Mouse (Mus musculus) kidney, adult 2 months (tissue): ENCODE data around the gene Lgals2. TPM values are rescaled to one million over a fixed set of nuclear protein-coding genes. Genes with fewer than 3 reads are reported as not detected.

Experiments
- DNase-seq: peaks from one replicate; pipeline ENCODE4 v3.0.0; 2021
- H3K27ac ChIP-seq: fragments of 200-500 bp; 2 replicates; pipeline ENCODE4 v1.5.1; 2012; ENCODE audit warnings: low read depth, low read length, control low read depth, inconsistent platforms; ENCODE audit not compliant: insufficient read depth
- H3K27me3 ChIP-seq: fragments of 200-500 bp; replicated peaks from 2 replicates; pipeline ENCODE4 v1.6.1; 2012; ENCODE audit warnings: mild to moderate bottlenecking, moderate library complexity, low read length, inconsistent platforms; ENCODE audit not compliant: control insufficient read depth, insufficient read depth
- H3K36me3 ChIP-seq: fragments of 200-500 bp; 2 replicates; pipeline ENCODE4 v1.6.1; 2012; ENCODE audit warnings: mild to moderate bottlenecking, moderate library complexity, low read length, inconsistent platforms; ENCODE audit not compliant: control insufficient read depth, insufficient read depth
- H3K4me1 ChIP-seq: fragments of 200-500 bp; 2 replicates; pipeline ENCODE4 v1.6.1; 2011; ENCODE audit warnings: low read length; ENCODE audit not compliant: control insufficient read depth, insufficient read depth
- H3K4me3 ChIP-seq: fragments of 200-500 bp; 2 replicates; pipeline ENCODE4 v1.5.1; 2011; ENCODE audit warnings: mild to moderate bottlenecking, low read depth, low read length, control low read depth; ENCODE audit not compliant: insufficient read depth
- CTCF ChIP-seq: fragments of 200-500 bp; conservative IDR thresholded peaks from 2 replicates; pipeline ENCODE4 v1.5.1; 2011; ENCODE audit warnings: low read depth, mild to moderate bottlenecking, control low read depth, low read length, moderate library complexity, mixed read lengths; ENCODE audit not compliant: insufficient read depth, insufficient read length
- POLR2A ChIP-seq: fragments of 200-500 bp; IDR thresholded peaks from one replicate; pipeline ENCODE4 v1.6.1; 2011; ENCODE audit warnings: low read depth, low read length, control low read depth
- WGBS: fragments of 180-500 bp; shearing (Covaris S2); methylation state at CpG from one replicate; pipeline ENCODE4 v1.1.7; 2018; 5-methylcytosine and 5-hydroxymethylcytosine counted together
- polyA plus RNA-seq: library from polyadenylated mRNA; depleted of rRNA; stranded (reverse); fragments of >200 nt; gene quantifications from 2 replicates; pipeline ENCODE4 v1.2.3, GENCODE M21; 2012

Lgals2 gene
- polyA plus RNA-seq, 1 experiment = 0.25 TPM

DNA sequence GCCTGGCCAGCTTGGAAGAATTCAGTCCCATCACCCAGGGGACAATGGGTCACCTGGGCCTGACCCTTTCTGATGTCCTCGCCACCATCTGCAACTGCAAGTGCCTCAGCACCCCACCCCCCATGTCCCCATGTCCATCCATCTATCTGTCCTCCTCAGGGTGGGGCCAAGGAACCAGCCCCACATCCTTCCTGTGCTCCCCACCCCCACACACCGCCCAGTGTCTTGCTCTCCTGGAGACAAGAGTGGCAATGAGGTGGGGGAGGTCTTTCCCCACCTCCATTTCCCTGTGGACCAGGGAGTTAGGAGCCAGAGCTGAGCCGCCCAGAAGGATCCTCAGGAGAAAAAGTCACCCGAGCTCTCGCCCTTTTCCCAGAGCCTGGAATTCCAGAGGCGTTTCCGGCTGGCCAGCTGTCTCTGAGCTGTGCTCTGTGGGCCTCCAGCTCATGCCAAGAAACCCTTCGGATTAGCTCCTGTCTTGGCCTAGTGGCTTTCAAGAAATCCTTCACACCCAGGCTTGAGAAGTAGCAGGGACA, 19.2 kb downstream of the Lgals2 start:
- H3K4me3 ChIP-seq = no peak overlapping the region
- no peak for TF ChIP-seq CTCF
- no peak for TF ChIP-seq POLR2A
- peak; percentile 93 for DNase-seq
- H3K36me3 ChIP-seq = no peaks in the 10 kb centered on the region
- 68% methylated on average over 8 of the region's 8 CpGs for WGBS
- no peaks in the 10 kb centered on the region for H3K27me3 ChIP-seq
- peaks cover 21% of the 10 kb centered on the region for H3K4me1 ChIP-seq
- peak overlapping the region; percentile 93 for H3K27ac ChIP-seq

DNA sequence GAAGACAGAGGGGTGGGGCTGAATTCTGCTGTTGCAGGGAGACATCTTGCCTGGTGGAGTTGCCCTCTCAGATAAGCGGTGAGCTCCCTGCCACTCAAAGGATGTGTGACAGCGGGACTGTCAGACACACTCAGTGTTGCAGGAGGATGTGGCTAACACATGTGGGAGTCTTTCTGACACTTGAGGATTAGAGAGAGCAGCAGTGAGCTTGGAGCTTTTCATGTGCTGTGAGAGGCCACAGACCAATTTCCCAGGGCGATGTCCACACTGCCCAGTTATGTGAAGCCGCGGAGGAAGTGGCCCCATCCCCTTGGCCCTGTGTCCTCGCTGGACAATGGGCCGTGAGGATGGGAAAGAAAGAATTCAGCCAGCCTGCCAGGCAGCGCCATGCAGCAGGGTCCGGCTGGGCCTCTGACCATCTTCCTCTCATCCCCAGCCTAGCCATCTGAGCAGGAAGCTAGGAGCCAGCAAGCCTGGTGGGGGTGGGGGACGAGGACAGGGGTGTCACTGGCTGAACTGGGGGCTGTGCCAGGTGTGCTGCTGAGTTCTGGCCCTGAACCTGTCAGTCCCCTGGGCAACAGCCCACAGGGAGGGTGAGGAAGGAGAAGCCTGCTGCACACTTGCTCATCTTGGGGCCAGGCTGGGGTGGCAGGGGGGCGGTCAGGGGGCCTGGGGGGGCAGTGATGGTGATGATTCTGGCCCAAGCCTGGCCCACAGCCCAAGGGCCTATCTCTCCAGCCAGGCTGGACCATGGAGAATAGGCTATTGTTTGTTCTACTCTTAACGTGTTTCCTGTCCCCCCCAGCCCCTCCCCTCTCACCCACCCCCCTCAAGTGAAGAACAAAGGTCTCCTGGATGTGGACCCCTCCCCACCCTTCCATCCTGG, 19.9 kb downstream of the Lgals2 start:
- no peak overlapping the region for H3K4me3 ChIP-seq
- peak; percentile 83 for DNase-seq
- no peaks in the 10 kb centered on the region for H3K27me3 ChIP-seq
- 42% methylated on average over 12 of the region's 12 CpGs for WGBS
- TF ChIP-seq CTCF (no peak), POLR2A (no peak)
- H3K36me3 ChIP-seq = no peaks in the 10 kb centered on the region
- peak overlapping the region; percentile 93 for H3K27ac ChIP-seq
- peaks cover 19% of the 10 kb centered on the region for H3K4me1 ChIP-seq

DNA sequence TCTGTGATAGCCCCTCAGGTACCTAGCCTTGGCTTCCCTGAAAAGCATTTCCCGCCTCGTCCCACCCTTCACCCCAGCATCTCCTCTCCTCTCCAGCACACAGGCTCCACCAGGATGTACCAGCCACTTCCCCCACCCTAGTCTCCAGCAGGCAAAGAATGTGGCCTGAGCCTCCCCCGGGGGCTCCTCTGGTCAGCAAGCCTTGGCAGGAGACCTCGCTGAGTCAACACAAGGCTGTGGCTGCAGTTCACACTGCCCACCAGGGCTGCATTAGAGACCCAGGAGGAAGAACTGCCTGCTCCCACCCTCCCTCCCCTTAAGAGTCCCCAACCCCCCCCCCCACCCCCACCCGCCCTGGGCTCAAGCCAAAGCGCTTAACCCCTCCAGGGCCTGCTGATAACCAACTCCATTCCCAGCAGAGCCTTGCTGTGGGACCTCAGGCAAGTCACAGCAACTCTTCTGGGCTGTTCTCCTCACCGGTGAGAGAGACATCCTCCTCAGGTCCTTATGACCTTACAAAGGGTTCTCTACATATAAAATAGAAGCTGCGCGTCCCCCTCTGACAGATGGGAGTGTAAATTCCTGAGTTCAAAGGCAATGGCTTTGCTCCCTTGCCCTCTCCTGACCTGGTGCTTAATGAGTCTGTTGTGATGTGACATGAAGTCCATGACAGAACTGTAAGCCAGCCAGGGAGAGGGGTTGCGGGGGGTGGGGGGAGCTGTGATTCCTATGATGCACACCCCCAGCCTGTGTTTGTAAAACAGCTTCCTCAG, 20.9 kb downstream of the Lgals2 start:
- H3K4me3 ChIP-seq = no peak overlapping the region
- no peak for DNase-seq
- no peaks in the 10 kb centered on the region for H3K36me3 ChIP-seq
- WGBS = 30% methylated on average over 10 of the region's 10 CpGs
- H3K27me3 ChIP-seq = no peaks in the 10 kb centered on the region
- TF ChIP-seq CTCF = no peak
- no peak for TF ChIP-seq POLR2A
- H3K4me1 ChIP-seq = peaks cover 19% of the 10 kb centered on the region
- peak overlapping the region; percentile 96 for H3K27ac ChIP-seq

DNA sequence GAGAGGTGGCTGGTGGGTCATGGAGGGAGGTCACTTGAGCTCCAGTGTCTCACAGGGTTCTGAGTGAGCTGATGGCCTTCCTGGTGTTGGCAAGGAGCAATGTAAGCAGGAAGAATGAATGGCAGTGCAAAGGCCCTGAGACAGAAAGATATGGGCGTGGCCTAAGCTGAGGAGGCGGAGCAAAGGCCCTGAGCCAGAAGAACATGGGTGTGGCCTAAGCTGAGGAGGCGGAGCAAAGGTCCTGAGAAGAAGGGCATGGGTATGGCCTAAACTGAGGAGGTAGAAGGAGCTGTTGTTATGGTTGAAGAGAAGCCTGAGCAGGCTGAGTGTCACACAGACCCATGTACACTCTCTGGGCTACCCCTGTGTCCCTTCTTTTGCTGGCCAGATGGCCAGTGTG, 21.7 kb downstream of the Lgals2 start:
- TF ChIP-seq POLR2A = no peak
- no peak for TF ChIP-seq CTCF
- 92% methylated on average over 3 of the region's 3 CpGs for WGBS
- H3K27ac ChIP-seq = peak overlapping the region; percentile 96
- no peaks in the 10 kb centered on the region for H3K27me3 ChIP-seq
- no peak overlapping the region for H3K4me3 ChIP-seq
- H3K4me1 ChIP-seq = peaks cover 19% of the 10 kb centered on the region
- no peak for DNase-seq
- no peaks in the 10 kb centered on the region for H3K36me3 ChIP-seq

DNA sequence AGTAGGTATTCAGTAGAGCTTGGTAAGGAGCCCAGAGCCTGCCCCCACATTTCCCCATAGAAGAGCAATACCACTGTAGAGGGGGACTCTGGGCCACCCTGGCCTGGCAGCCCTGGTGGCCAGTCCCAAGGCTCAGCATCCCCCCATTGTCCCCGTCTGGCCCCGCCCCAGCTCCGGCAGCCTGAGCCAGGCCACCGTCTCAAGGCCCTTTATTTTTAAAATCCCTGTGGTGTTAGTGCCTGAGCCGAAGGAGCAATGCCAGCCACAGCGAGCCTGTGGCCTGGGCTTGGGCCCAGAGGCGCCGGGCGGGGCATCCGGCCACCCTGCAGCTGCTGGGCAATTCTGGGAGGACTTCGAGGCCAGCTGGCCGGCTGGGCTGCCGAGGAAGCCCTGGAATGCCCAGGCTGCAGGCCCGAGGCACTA, 22.6 kb downstream of the Lgals2 start:
- peaks cover 19% of the 10 kb centered on the region for H3K4me1 ChIP-seq

DNA sequence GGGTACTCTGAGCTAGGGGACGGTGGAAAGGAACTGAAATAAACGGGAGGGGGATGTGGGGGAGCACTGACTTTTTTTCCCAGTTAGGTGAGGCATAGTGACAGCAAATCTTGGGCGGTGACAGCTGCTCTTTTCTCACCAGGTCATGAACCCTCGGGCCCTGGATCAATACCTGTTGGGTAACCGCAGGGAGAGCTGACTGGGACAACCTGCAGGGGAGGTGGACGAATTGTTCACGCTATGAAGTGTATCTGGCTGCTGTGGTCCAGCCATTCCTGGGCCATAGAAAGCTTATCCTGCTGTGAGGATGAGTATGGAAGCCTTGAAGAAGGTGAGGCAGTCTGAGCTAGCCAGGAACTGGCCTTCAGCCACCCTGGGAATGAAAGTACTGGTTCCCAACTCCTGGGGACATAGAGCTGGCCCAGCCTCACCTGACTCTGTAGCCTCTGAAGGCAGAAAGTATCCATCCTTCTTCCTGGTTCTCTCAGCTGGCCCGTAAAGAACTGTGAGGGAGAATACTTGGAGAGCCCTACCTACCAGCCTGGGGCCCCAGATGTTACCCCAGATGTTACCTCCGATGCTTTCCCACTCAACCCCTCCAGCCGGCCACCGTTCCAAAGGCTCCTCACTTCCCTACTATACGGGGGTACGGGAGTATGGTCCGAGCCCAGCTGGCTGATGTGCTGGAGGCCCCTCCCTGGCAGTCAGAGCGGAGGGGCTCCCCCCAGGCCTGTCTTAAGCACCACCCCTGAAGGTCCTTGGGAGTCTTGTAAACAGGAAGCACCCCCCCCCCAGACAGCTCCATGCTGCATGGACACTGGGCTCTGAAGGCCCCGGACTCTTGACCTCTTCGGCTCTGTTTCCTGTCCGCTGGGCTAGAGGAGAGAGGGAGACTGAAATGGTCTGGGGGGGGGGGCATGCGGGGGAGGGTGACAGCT, 23.3 kb downstream of the Lgals2 start:
- no peaks in the 10 kb centered on the region for H3K36me3 ChIP-seq
- 47% methylated on average over 19 of the region's 19 CpGs for WGBS
- peak overlapping the region; percentile 42 for H3K4me3 ChIP-seq
- peaks cover 19% of the 10 kb centered on the region for H3K4me1 ChIP-seq
- no peaks in the 10 kb centered on the region for H3K27me3 ChIP-seq
- peak; percentile 89 for DNase-seq
- peak overlapping the region; percentile 96 for H3K27ac ChIP-seq
- TF ChIP-seq CTCF = no peak; the same call in 1 of the 2 replicates
- TF ChIP-seq POLR2A = no peak

More for the DNA sequence above, 22.6 kb downstream of the Lgals2 start:
- 23% methylated on average over 14 of the region's 14 CpGs for WGBS
- no peaks in the 10 kb centered on the region for H3K27me3 ChIP-seq
- H3K27ac ChIP-seq = peak overlapping the region; percentile 96
- no peak overlapping the region for H3K4me3 ChIP-seq
- TF ChIP-seq POLR2A = no peak
- no peak for TF ChIP-seq CTCF
- no peaks in the 10 kb centered on the region for H3K36me3 ChIP-seq
- DNase-seq = peak; percentile 90
